Mouse (Mus musculus) midbrain, embryonic 14.5 days (tissue): Measurements from ENCODE around the gene Srcap. TPM values are rescaled to one million over a fixed set of nuclear protein-coding genes. Genes with fewer than 3 reads are reported as not detected.

Experiments used
- microRNA-seq: library from miRNA; unstranded; fragments of <30 nt; microRNA quantifications from one replicate; pipeline ENCODE4, GENCODE M21; 2016
- polyA plus RNA-seq: library from polyadenylated mRNA; unstranded; fragments of >200 nt; fragmentation: Nextera tagmentation; extraction: Ambion mirVana; gene quantifications from 2 replicates; pipeline ENCODE4 v1.2.1, GENCODE M21; 2014

Gene Srcap
- polyA plus RNA-seq, 1 experiment from 2014 or later, result 64.3 TPM

Small RNAs within 50 kb of the gene (microRNA-seq; reads per million reads assigned to microRNA genes)
- gene Gm47278 (not detected), gene Mir7060 (1.0 reads per million)

Other genes starting within 250 kb of the Srcap start
- 77.6 and 78.4 TPM in 2 replicates for gene Sephs2, start 237.9 kb upstream of the Srcap start, polyA plus RNA-seq
- gene Itgal, start 215.7 kb upstream of the Srcap start, polyA plus RNA-seq, result 0.22 and 0.39 TPM in 2 replicates
- 5.1 and 12.9 TPM in 2 replicates for gene Zfp768, start 166.4 kb upstream of the Srcap start, polyA plus RNA-seq
- gene Zfp747, start 135.9 kb upstream of the Srcap start, polyA plus RNA-seq, result 7.0 and 7.7 TPM in 2 replicates
- 5.3 and 6.9 TPM in 2 replicates for gene 9130019O22Rik, start 124.8 kb upstream of the Srcap start, polyA plus RNA-seq
- gene E430018J23Rik, start 118.4 kb upstream of the Srcap start, polyA plus RNA-seq, result 5.5 and 6.2 TPM in 2 replicates
- gene Zfp764, start 105.2 kb upstream of the Srcap start, polyA plus RNA-seq, result 4.6 and 5.7 TPM in 2 replicates
- gene Zfp688, start 89.9 kb upstream of the Srcap start, polyA plus RNA-seq, result 31.9 and 33.9 TPM in 2 replicates
- 16.1 and 16.6 TPM in 2 replicates for gene Zfp689, start 62.8 kb upstream of the Srcap start, polyA plus RNA-seq
- 41.8 and 44.3 TPM in 2 replicates for gene Prr14, start 52.4 kb upstream of the Srcap start, polyA plus RNA-seq
- 14.9 and 17.8 TPM in 2 replicates for gene Fbrs, start 32.8 kb upstream of the Srcap start, polyA plus RNA-seq
- gene Gm42715, start 7.6 kb downstream of the Srcap start, polyA plus RNA-seq, result 18.8 and 20.8 TPM in 2 replicates
- 5.1 and 14.5 TPM in 2 replicates for gene Tmem265, start 49.4 kb downstream of the Srcap start, polyA plus RNA-seq
- gene Phkg2, start 61.4 kb downstream of the Srcap start, polyA plus RNA-seq, result 54.8 and 61.6 TPM in 2 replicates
- 9.0 and 12.8 TPM in 2 replicates for gene Ccdc189, start 76.6 kb downstream of the Srcap start, polyA plus RNA-seq
- 40.7 and 45.0 TPM in 2 replicates for gene Rnf40, start 76.8 kb downstream of the Srcap start, polyA plus RNA-seq
- 22.4 and 31.6 TPM in 2 replicates for gene Zfp629, start 103.8 kb downstream of the Srcap start, polyA plus RNA-seq
- 47.2 and 54.0 TPM in 2 replicates for gene Bcl7c, start 196.9 kb downstream of the Srcap start, polyA plus RNA-seq
- 3.5 and 4.3 TPM in 2 replicates for gene Ctf1, start 200.8 kb downstream of the Srcap start, polyA plus RNA-seq
- gene Ctf2, start 220.2 kb downstream of the Srcap start, polyA plus RNA-seq, result 0.12 and 0.16 TPM in 2 replicates
- gene Fbxl19, start 232.6 kb downstream of the Srcap start, polyA plus RNA-seq, result 7.4 and 15.2 TPM in 2 replicates